Comparison of ENCODE assay signal across 19 mouse cellular contexts in the genomic region with DNA sequence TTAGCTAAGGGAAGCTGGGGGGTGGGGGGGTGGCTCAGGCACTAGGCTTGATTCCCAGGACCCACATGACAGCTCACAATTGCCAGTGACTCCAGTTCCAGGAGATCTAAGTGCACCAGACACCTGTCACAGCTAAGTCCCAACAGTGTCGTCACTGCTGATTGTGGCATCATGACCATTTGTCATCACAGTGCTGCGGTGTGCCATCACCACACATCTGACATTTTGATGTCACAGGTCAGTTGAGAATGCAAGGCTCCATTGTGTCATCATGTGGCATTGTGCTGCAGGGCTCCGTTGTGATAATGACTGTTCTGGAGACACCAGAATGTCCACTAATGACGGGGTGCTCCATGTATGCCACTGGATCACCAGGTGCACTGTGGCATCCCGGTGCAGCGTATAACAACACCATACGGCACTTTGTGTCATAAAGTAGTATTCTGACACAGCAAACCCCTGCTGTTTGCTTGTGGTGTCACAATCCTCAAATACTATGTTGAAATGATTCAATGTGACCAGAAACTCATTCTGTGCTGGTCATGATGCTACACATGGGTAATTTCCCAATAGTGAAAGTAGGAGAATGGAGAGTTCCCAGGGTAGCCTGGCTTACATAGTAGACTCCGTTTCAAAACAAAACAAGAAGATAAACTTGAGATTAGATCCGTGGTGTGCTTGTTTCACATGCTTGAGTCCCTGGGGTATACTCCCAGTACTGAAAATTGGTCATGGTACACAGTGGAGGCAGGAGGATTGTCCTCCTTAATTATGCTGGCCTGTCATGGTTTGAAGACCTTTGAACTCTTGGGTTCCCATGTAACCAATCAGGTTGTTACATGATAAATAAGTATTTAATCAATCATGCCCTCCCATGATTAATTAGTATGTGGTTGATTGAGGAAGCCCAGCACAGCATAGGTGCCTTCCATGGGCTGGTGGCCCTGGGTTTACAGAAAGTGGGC. TPM values are rescaled to one million over a fixed set of nuclear protein-coding genes. Genes with fewer than 3 reads are reported as not detected.
DNase-seq lines count a peak whose midpoint lies in the region; ATAC-seq and TF ChIP-seq lines count a peak whose summit lies in the region.
"Had no signal": no experiment of that assay in that cellular context is flagged by ENCODE, and none has a peak within 500 bp of the region (broad histone marks: within the 10 kb centered on the region; RNA-seq: fewer than 3 reads in every experiment).

No protein-coding gene starts in this region.

- H3K27ac ChIP-seq in hindbrain, postnatal 0 days: no peak overlapping the region
- no peak overlapping the region for H3K27ac ChIP-seq in hindbrain, embryonic 12.5 days
- H3K27ac ChIP-seq in midbrain, embryonic 12.5 days (replicated peaks): no peak overlapping the region
- H3K27ac ChIP-seq in midbrain, embryonic 11.5 days (ENCODE audit: low read depth, low read length): no peak overlapping the region
- H3K27ac ChIP-seq in liver, embryonic 15.5 days (replicated peaks): no peak overlapping the region
- H3K27ac ChIP-seq: heart, embryonic 13.5 days; layer of hippocampus, adult 2 months; liver, embryonic 14.5 days had no signal

- H3K79me2 ChIP-seq in myocyte (ENCODE audit: control insufficient read depth, insufficient read depth): no peaks in the 10 kb centered on the region

- no peaks in the 10 kb centered on the region for H3K9me3 ChIP-seq in hindbrain, postnatal 0 days (ENCODE audit: low read length)
- no peaks in the 10 kb centered on the region for H3K9me3 ChIP-seq in hindbrain, embryonic 12.5 days (replicated peaks)
- H3K9me3 ChIP-seq in midbrain, embryonic 12.5 days: no peaks in the 10 kb centered on the region
- no peaks in the 10 kb centered on the region for H3K9me3 ChIP-seq in midbrain, embryonic 11.5 days (ENCODE audit: control insufficient read depth, low read length)
- no peaks in the 10 kb centered on the region for H3K9me3 ChIP-seq in liver, embryonic 15.5 days (replicated peaks)
- H3K9me3 ChIP-seq: heart, embryonic 13.5 days had no signal

- no peak overlapping the region for H3ac ChIP-seq in myocyte (ENCODE audit: control insufficient read depth, insufficient read length)

- peaks cover 32% of the 10 kb centered on the region for H3K36me3 ChIP-seq in hindbrain, postnatal 0 days (ENCODE audit: insufficient read depth, low read length)
- peaks cover 48% of the 10 kb centered on the region for H3K36me3 ChIP-seq in hindbrain, embryonic 12.5 days
- peaks cover 54% of the 10 kb centered on the region for H3K36me3 ChIP-seq in midbrain, embryonic 12.5 days
- peaks cover 12% of the 10 kb centered on the region; the same call in 1 of the 2 replicates for H3K36me3 ChIP-seq in midbrain, embryonic 11.5 days (ENCODE audit: control insufficient read depth, insufficient read depth, low read length)
- H3K36me3 ChIP-seq in liver, embryonic 15.5 days (replicated peaks): peaks cover 43% of the 10 kb centered on the region
- H3K36me3 ChIP-seq in myocyte (ENCODE audit: control insufficient read depth, insufficient read depth): peaks cover 29% of the 10 kb centered on the region

- TF ChIP-seq CTCF in hindbrain, postnatal 0 days (IDR thresholded peaks at IDR 0.05; ENCODE audit: low read depth): no peak

- no peaks in the 10 kb centered on the region for H3K4me1 ChIP-seq in hindbrain, postnatal 0 days (ENCODE audit: insufficient read depth, low read length)
- no peaks in the 10 kb centered on the region for H3K4me1 ChIP-seq in hindbrain, embryonic 12.5 days
- no peaks in the 10 kb centered on the region for H3K4me1 ChIP-seq in midbrain, embryonic 12.5 days
- H3K4me1 ChIP-seq in midbrain, embryonic 11.5 days (ENCODE audit: control insufficient read depth, insufficient read depth, low read length): no peaks in the 10 kb centered on the region
- no peaks in the 10 kb centered on the region for H3K4me1 ChIP-seq in liver, embryonic 15.5 days (replicated peaks)
- H3K4me1 ChIP-seq: heart, embryonic 13.5 days had no signal

- 84% methylated on average over 9 of the region's 9 CpGs for WGBS in hindbrain, postnatal 0 days
- 85% methylated on average over 9 of the region's 9 CpGs for WGBS in hindbrain, embryonic 12.5 days
- 86% methylated on average over 9 of the region's 9 CpGs for WGBS in midbrain, embryonic 12.5 days
- 85% methylated on average over 9 of the region's 9 CpGs for WGBS in midbrain, embryonic 11.5 days
- 68% methylated on average over 9 of the region's 9 CpGs for WGBS in liver, embryonic 15.5 days (ENCODE audit: insufficient replicate concordance)

- H3K9ac ChIP-seq in hindbrain, postnatal 0 days (replicated peaks; ENCODE audit: low read length): no peak overlapping the region
- no peak overlapping the region for H3K9ac ChIP-seq in hindbrain, embryonic 12.5 days
- H3K9ac ChIP-seq in midbrain, embryonic 12.5 days (replicated peaks): no peak overlapping the region
- H3K9ac ChIP-seq in midbrain, embryonic 11.5 days (ENCODE audit: low read length): no peak overlapping the region
- no peak overlapping the region for H3K9ac ChIP-seq in liver, embryonic 15.5 days
- H3K9ac ChIP-seq: heart, embryonic 13.5 days; liver, embryonic 14.5 days had no signal

- no peaks in the 10 kb centered on the region for H3K27me3 ChIP-seq in hindbrain, postnatal 0 days (ENCODE audit: insufficient read depth, low read length)
- H3K27me3 ChIP-seq in hindbrain, embryonic 12.5 days: no peaks in the 10 kb centered on the region
- H3K27me3 ChIP-seq in midbrain, embryonic 12.5 days: no peaks in the 10 kb centered on the region
- no peaks in the 10 kb centered on the region for H3K27me3 ChIP-seq in midbrain, embryonic 11.5 days (ENCODE audit: control insufficient read depth, insufficient read depth, low read length)
- no peaks in the 10 kb centered on the region for H3K27me3 ChIP-seq in liver, embryonic 15.5 days
- no peaks in the 10 kb centered on the region for H3K27me3 ChIP-seq in myocyte (ENCODE audit: control insufficient read depth, insufficient read depth, insufficient read length)
- H3K27me3 ChIP-seq: heart, embryonic 13.5 days had no signal

- no peak overlapping the region for H3K4me2 ChIP-seq in hindbrain, postnatal 0 days (ENCODE audit: low read depth, low read length)
- H3K4me2 ChIP-seq in hindbrain, embryonic 12.5 days (replicated peaks): no peak overlapping the region
- no peak overlapping the region for H3K4me2 ChIP-seq in midbrain, embryonic 12.5 days (replicated peaks)
- H3K4me2 ChIP-seq in midbrain, embryonic 11.5 days: no peak overlapping the region
- no peak overlapping the region for H3K4me2 ChIP-seq in liver, embryonic 15.5 days
- H3K4me2 ChIP-seq in myocyte (ENCODE audit: low read depth): no peak overlapping the region
- H3K4me2 ChIP-seq: heart, embryonic 13.5 days had no signal

- no peak for TF ChIP-seq POLR2A in myocyte (IDR thresholded peaks at IDR 0.05; ENCODE audit: insufficient read length, low read depth)

- 0 out of 2 replicates have a peak, but pooled peaks have one; percentile 53 for ATAC-seq in hindbrain, postnatal 0 days
- no peak for ATAC-seq in hindbrain, embryonic 12.5 days (ENCODE audit: low FRiP score)
- 0 out of 2 replicates have a peak, but pooled peaks have one; percentile 30 for ATAC-seq in midbrain, embryonic 12.5 days (ENCODE audit: low FRiP score, low read depth)
- no peak for ATAC-seq in midbrain, embryonic 11.5 days (ENCODE audit: low FRiP score)
- peak; percentile 42 for ATAC-seq in liver, embryonic 15.5 days (ENCODE audit: insufficient read depth)
- ATAC-seq: forebrain, embryonic 14.5 days; midbrain, embryonic 16.5 days had no signal

- no peak overlapping the region for H3K4me3 ChIP-seq in hindbrain, postnatal 0 days (ENCODE audit: low read length)
- no peak overlapping the region for H3K4me3 ChIP-seq in hindbrain, embryonic 12.5 days
- H3K4me3 ChIP-seq in midbrain, embryonic 12.5 days: no peak overlapping the region
- no peak overlapping the region for H3K4me3 ChIP-seq in midbrain, embryonic 11.5 days (ENCODE audit: low read depth, low read length)
- H3K4me3 ChIP-seq in liver, embryonic 15.5 days (replicated peaks): no peak overlapping the region
- H3K4me3 ChIP-seq in myocyte: no peak overlapping the region
- H3K4me3 ChIP-seq: heart, embryonic 13.5 days; layer of hippocampus, adult 2 months had no signal

- DNase-seq in hindbrain, postnatal 0 days (ENCODE audit: low spot score): no peak
- no peak for DNase-seq in midbrain, embryonic 11.5 days (ENCODE audit: low spot score, missing footprints)
- no peak for DNase-seq in left cerebral cortex, adult 8-10 months (ENCODE audit: low spot score in 2 of 2)
- no peak for DNase-seq in adrenal gland, postnatal 36 days
- DNase-seq: B cell, adult 2 months; cerebellum, postnatal 25 days; heart, adult 11 months; heart, postnatal 36 days; lung, postnatal 4 days; right cerebral cortex, adult 18-20 months had no signal

RNA-seq across cellular contexts. Expression of gene Nifk, which starts 13.4 kb away (rescaled TPM):
- total RNA-seq in hindbrain, postnatal 0 days (2014; rRNA removed): 25.6 and 25.8 TPM in 2 replicates
- 64.8 and 65.8 TPM in 2 replicates for polyA plus RNA-seq in hindbrain, postnatal 0 days (2015; fragmentation: Nextera tagmentation; extraction: Ambion mirVana)
- polyA plus RNA-seq in hindbrain, embryonic 12.5 days (2016; fragmentation: Nextera tagmentation; extraction: Ambion mirVana): 73.2 and 75.6 TPM in 2 replicates
- polyA plus RNA-seq in midbrain, embryonic 12.5 days (2016; fragmentation: Nextera tagmentation; extraction: Ambion mirVana): 78.7 and 79.7 TPM in 2 replicates
- 104 and 107 TPM in 2 replicates for polyA plus RNA-seq in midbrain, embryonic 11.5 days (2014; fragmentation: Nextera tagmentation; extraction: Ambion mirVana)
- polyA plus RNA-seq in liver, embryonic 15.5 days (2015; fragmentation: Nextera tagmentation; extraction: Ambion mirVana): 36.2 and 37.0 TPM in 2 replicates
- 27.0 TPM for polyA plus RNA-seq in myocyte (2012; fragmentation: generic; extraction: Trizol)
- 10 to 100 TPM; 17.6 to 22.6 (median 19.9) TPM for total RNA-seq in left cerebral cortex, adult 8-10 months (2022)
- 10 to 100 TPM; 44.6 to 45.3 TPM for total RNA-seq in adrenal gland, postnatal 36 days (2021)

RNA-seq across cellular contexts. Expression of gene Tsn, which starts 23.5 kb away (rescaled TPM):
- total RNA-seq in hindbrain, postnatal 0 days (2014; rRNA removed): 182 and 199 TPM in 2 replicates
- polyA plus RNA-seq in hindbrain, postnatal 0 days (2015; fragmentation: Nextera tagmentation; extraction: Ambion mirVana): 560 and 564 TPM in 2 replicates
- polyA plus RNA-seq in hindbrain, embryonic 12.5 days (2016; fragmentation: Nextera tagmentation; extraction: Ambion mirVana): 403 and 430 TPM in 2 replicates
- 414 and 419 TPM in 2 replicates for polyA plus RNA-seq in midbrain, embryonic 12.5 days (2016; fragmentation: Nextera tagmentation; extraction: Ambion mirVana)
- 445 and 473 TPM in 2 replicates for polyA plus RNA-seq in midbrain, embryonic 11.5 days (2014; fragmentation: Nextera tagmentation; extraction: Ambion mirVana)
- 121 and 132 TPM in 2 replicates for polyA plus RNA-seq in liver, embryonic 15.5 days (2015; fragmentation: Nextera tagmentation; extraction: Ambion mirVana)
- 92.8 TPM for polyA plus RNA-seq in myocyte (2012; fragmentation: generic; extraction: Trizol)
- total RNA-seq in left cerebral cortex, adult 8-10 months (2022): 100 to 1,000 TPM; 113 to 126 (median 120) TPM
- 100 to 1,000 TPM; 120 to 149 TPM for total RNA-seq in adrenal gland, postnatal 36 days (2021)

RNA-seq across cellular contexts. Expression of gene Clasp1, which starts 53.8 kb away (rescaled TPM):
- total RNA-seq in hindbrain, postnatal 0 days (2014; rRNA removed): 126 and 133 TPM in 2 replicates
- polyA plus RNA-seq in hindbrain, postnatal 0 days (2015; fragmentation: Nextera tagmentation; extraction: Ambion mirVana): 63.2 and 65.8 TPM in 2 replicates
- 136 and 146 TPM in 2 replicates for polyA plus RNA-seq in hindbrain, embryonic 12.5 days (2016; fragmentation: Nextera tagmentation; extraction: Ambion mirVana)
- polyA plus RNA-seq in midbrain, embryonic 12.5 days (2016; fragmentation: Nextera tagmentation; extraction: Ambion mirVana): 139 and 156 TPM in 2 replicates
- 90.6 and 96.8 TPM in 2 replicates for polyA plus RNA-seq in midbrain, embryonic 11.5 days (2014; fragmentation: Nextera tagmentation; extraction: Ambion mirVana)
- polyA plus RNA-seq in liver, embryonic 15.5 days (2015; fragmentation: Nextera tagmentation; extraction: Ambion mirVana): 11.8 and 12.8 TPM in 2 replicates
- polyA plus RNA-seq in myocyte (2012; fragmentation: generic; extraction: Trizol): 31.1 TPM
- 100 to 1,000 TPM; 104 to 124 (median 113) TPM for total RNA-seq in left cerebral cortex, adult 8-10 months (2022)
- total RNA-seq in adrenal gland, postnatal 36 days (2021): 10 to 100 TPM; 39.7 to 44.5 TPM

Comparison
In these comparisons a context has a peak if more than half of its experiments do, and no peak if none do; other contexts are left out.
1. ATAC-seq: peak in hindbrain, postnatal 0 days (single experiment), midbrain, embryonic 12.5 days (single experiment) and liver, embryonic 15.5 days (single experiment); none in hindbrain, embryonic 12.5 days (single experiment) and midbrain, embryonic 11.5 days (single experiment).